ENCODE assay signal across 19 mouse cellular contexts in the genomic region with DNA sequence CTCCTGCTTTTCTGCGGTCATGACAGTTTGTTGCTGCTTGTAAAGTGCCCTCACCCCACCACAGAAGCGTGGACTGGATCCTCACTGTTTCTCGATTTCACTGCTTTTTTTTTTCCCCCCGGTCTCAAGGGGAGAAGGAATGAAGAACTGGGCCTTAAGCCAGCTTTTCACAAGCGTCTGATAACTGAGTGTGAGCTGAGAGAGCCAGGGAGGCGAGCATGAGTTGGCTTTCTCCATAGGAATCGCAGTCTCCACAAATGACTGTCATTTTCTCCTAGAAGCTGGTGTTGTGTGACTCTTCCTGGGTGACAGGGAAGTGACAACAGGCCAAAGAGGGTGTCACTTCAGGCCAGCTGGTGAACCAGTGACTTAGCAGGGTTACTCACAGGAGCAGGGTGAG. TPM values are rescaled to one million over a fixed set of nuclear protein-coding genes. Genes with fewer than 3 reads are reported as not detected.
A peak's percentile ranks its signal among the peaks of the same experiment; 100 is the strongest.
DNase-seq lines count a peak whose midpoint lies in the region; ATAC-seq and TF ChIP-seq lines count a peak whose summit lies in the region.
"Had no signal": no experiment of that assay in that cellular context is flagged by ENCODE, and none has a peak within 500 bp of the region (broad histone marks: within the 10 kb centered on the region; RNA-seq: fewer than 3 reads in every experiment).

No protein-coding gene starts in this region.

- TF ChIP-seq RAD21 in MEL (IDR thresholded peaks at IDR 0.05; ENCODE audit: low read depth, low read length), result no peak

- H3K79me2 ChIP-seq in MEL (ENCODE audit: control insufficient read depth, insufficient read depth, low read length, poor library complexity), result no peaks in the 10 kb centered on the region

- TF ChIP-seq CTCF in MEL (IDR thresholded peaks at IDR 0.05 in 2 of 3, conservative IDR thresholded peaks at IDR 0.05 in 1 of 3; ENCODE audit: control insufficient read depth in 1 of 3, insufficient read depth in 1 of 3, low read depth in 2 of 3, low read length in 3 of 3, poor library complexity in 1 of 3, severe bottlenecking in 1 of 3), result no peak

- H3K27me3 ChIP-seq in lung, embryonic 16.5 days (ENCODE audit: control insufficient read depth, insufficient read depth, low read depth, low read length), result peaks cover 2% of the 10 kb centered on the region; the same call in 1 of the 2 replicates
- H3K27me3 ChIP-seq in MEL (ENCODE audit: control insufficient read depth in 1 of 2, insufficient read depth in 2 of 2, low read length in 2 of 2), result peaks cover 7 to 11% of the 10 kb centered on the region in 2 experiments
- H3K27me3 ChIP-seq in embryonic facial prominence, embryonic 15.5 days, result no peaks in the 10 kb centered on the region
- H3K27me3 ChIP-seq: limb, embryonic 15.5 days; neural tube, embryonic 12.5 days had no signal

- no peak overlapping the region for H3K27ac ChIP-seq in lung, embryonic 16.5 days (ENCODE audit: low read length)
- no peak overlapping the region for H3K27ac ChIP-seq in MEL (ENCODE audit: control insufficient read depth, low read depth, low read length)
- no peak overlapping the region for H3K27ac ChIP-seq in embryonic facial prominence, embryonic 15.5 days (replicated peaks)
- H3K27ac ChIP-seq: hindbrain, embryonic 10.5 days; limb, embryonic 15.5 days; neural tube, embryonic 12.5 days had no signal

- WGBS in lung, embryonic 16.5 days, result 23% methylated on average over 7 of the region's 7 CpGs
- 52% methylated on average over 7 of the region's 7 CpGs for WGBS in embryonic facial prominence, embryonic 15.5 days

- TF ChIP-seq POLR2A in MEL (IDR thresholded peaks at IDR 0.05; ENCODE audit: control insufficient read depth in 1 of 2, insufficient read depth in 1 of 2, low read depth in 1 of 2, low read length in 2 of 2, poor library complexity in 1 of 2), result no peak

- ATAC-seq in lung, embryonic 16.5 days (ENCODE audit: low read depth), result peak; percentile 68
- 0 out of 2 replicates have a peak, but pooled peaks have one; percentile 52 for ATAC-seq in embryonic facial prominence, embryonic 15.5 days (ENCODE audit: insufficient number of reproducible peaks, low FRiP score, low TSS enrichment, low read depth)
- ATAC-seq: intestine, embryonic 16.5 days had no signal

- H3K9me3 ChIP-seq in lung, embryonic 16.5 days (ENCODE audit: control insufficient read depth, low read length), result no peaks in the 10 kb centered on the region
- H3K9me3 ChIP-seq in MEL (replicated peaks; ENCODE audit: insufficient read depth, low read length), result no peaks in the 10 kb centered on the region
- no peaks in the 10 kb centered on the region for H3K9me3 ChIP-seq in embryonic facial prominence, embryonic 15.5 days (replicated peaks)
- H3K9me3 ChIP-seq: hindbrain, embryonic 10.5 days; limb, embryonic 15.5 days; neural tube, embryonic 12.5 days had no signal

- no peak overlapping the region for H3K4me3 ChIP-seq in lung, embryonic 16.5 days (ENCODE audit: low read length)
- H3K4me3 ChIP-seq in MEL (ENCODE audit: control insufficient read depth in 1 of 2, insufficient read depth in 1 of 2, low read depth in 2 of 2, low read length in 2 of 2), result no peak overlapping the region
- H3K4me3 ChIP-seq in embryonic facial prominence, embryonic 15.5 days (replicated peaks), result no peak overlapping the region
- H3K4me3 ChIP-seq: hindbrain, embryonic 10.5 days; limb, embryonic 15.5 days; neural tube, embryonic 12.5 days had no signal

- peaks cover 3% of the 10 kb centered on the region; the same call in 1 of the 2 replicates for H3K4me1 ChIP-seq in lung, embryonic 16.5 days (replicated peaks; ENCODE audit: control insufficient read depth, insufficient read depth, low read length)
- no peaks in the 10 kb centered on the region for H3K4me1 ChIP-seq in MEL (ENCODE audit: control insufficient read depth in 1 of 2, insufficient read depth in 2 of 2, low read length in 2 of 2)
- peaks cover 6% of the 10 kb centered on the region; the same call in 1 of the 2 replicates for H3K4me1 ChIP-seq in embryonic facial prominence, embryonic 15.5 days
- H3K4me1 ChIP-seq: limb, embryonic 15.5 days; neural tube, embryonic 12.5 days had no signal

- DNase-seq in heart, adult 18-20 months, result peak; percentile 19 to 25
- DNase-seq in heart, postnatal 25 days (ENCODE audit: low spot score), result no peak
- no peak for DNase-seq in lung, postnatal 36 days
- DNase-seq in MEL (ENCODE audit: low read depth, low spot score), result peak; percentile 42
- DNase-seq in spleen, postnatal 14 days (ENCODE audit: low spot score in 2 of 2), result no peak
- no peak for DNase-seq in spleen, adult 12 weeks (ENCODE audit: low spot score)
- DNase-seq: adrenal gland, postnatal 10 days; B cell, adult 2 months; cerebellum, adult 9-10 months; gastrocnemius, postnatal 10 days; right cerebral cortex, postnatal 4 days had no signal

- intact Hi-C loops in heart, postnatal 25 days (cut with DNase I), result no loop called here

- H3K9ac ChIP-seq in lung, embryonic 16.5 days (ENCODE audit: low read length), result no peak overlapping the region
- no peak overlapping the region for H3K9ac ChIP-seq in MEL (ENCODE audit: control insufficient read depth, low read depth, low read length, poor library complexity, severe bottlenecking)
- no peak overlapping the region for H3K9ac ChIP-seq in embryonic facial prominence, embryonic 15.5 days
- H3K9ac ChIP-seq: limb, embryonic 15.5 days; neural tube, embryonic 12.5 days had no signal

- TF ChIP-seq EP300 in MEL (IDR thresholded peaks at IDR 0.05; ENCODE audit: low read depth in 1 of 2, low read length in 2 of 2), result no peak

- H3K36me3 ChIP-seq in lung, embryonic 16.5 days (ENCODE audit: control insufficient read depth, insufficient read depth, low read length), result no peaks in the 10 kb centered on the region
- H3K36me3 ChIP-seq in MEL (ENCODE audit: control insufficient read depth in 1 of 2, insufficient read depth in 2 of 2, low read length in 2 of 2), result no peaks in the 10 kb centered on the region
- no peaks in the 10 kb centered on the region for H3K36me3 ChIP-seq in embryonic facial prominence, embryonic 15.5 days
- H3K36me3 ChIP-seq: hindbrain, embryonic 10.5 days; limb, embryonic 15.5 days; neural tube, embryonic 12.5 days had no signal

- H3K4me2 ChIP-seq in lung, embryonic 16.5 days (ENCODE audit: low read depth, low read length), result no peak overlapping the region
- no peak overlapping the region for H3K4me2 ChIP-seq in embryonic facial prominence, embryonic 15.5 days (replicated peaks)
- H3K4me2 ChIP-seq: limb, embryonic 15.5 days; neural tube, embryonic 12.5 days had no signal

TF ChIP-seq in MEL, 35 proteins besides CTCF, POLR2A, EP300 and RAD21:
- TF ChIP-seq ETS1 (IDR thresholded peaks at IDR 0.05; ENCODE audit: low read depth, low read length), result 0 out of 2 replicates have a peak, but pooled peaks have one; percentile 15
- TF ChIP-seq ZNF384 (IDR thresholded peaks at IDR 0.05; ENCODE audit: low read depth, low read length), result peak; percentile 60; the same call in 1 of the 2 replicates
- TF ChIP-seq CHD1 (IDR thresholded peaks at IDR 0.05; ENCODE audit: low read depth, low read length), result no peak
- TF ChIP-seq KAT2A (conservative IDR thresholded peaks at IDR 0.05; ENCODE audit: low read depth, low read length), result no peak
TF ChIP-seq in MEL: peak in this region for 2.

RNA-seq across cellular contexts. Expression of a gene that starts 15.0 kb away (rescaled TPM):
- not detected for total RNA-seq in heart, adult 18-20 months (2021)
- total RNA-seq in heart, postnatal 25 days (2021), result not detected
- polyA plus RNA-seq in lung, embryonic 16.5 days (2015; fragmentation: Nextera tagmentation; extraction: Ambion mirVana), result not detected in 2 replicates
- total RNA-seq in MEL (2012; rRNA removed), result not detected in 2 replicates
- polyA plus RNA-seq in MEL (2012; ENCODE audit: insufficient read depth in 1 of 2, insufficient read length in 2 of 2, low read depth in 1 of 2, low replicate concordance in 2 of 2, missing spikeins in 1 of 2), result not detected
- polyA plus RNA-seq in embryonic facial prominence, embryonic 15.5 days (2015; fragmentation: Nextera tagmentation; extraction: Ambion mirVana), result not detected in 2 replicates
- total RNA-seq: gastrocnemius, postnatal 10 days; layer of hippocampus, adult 8-10 months had no signal
- polyA plus RNA-seq: hindbrain, embryonic 10.5 days; intestine, embryonic 16.5 days; kidney, embryonic 16.5 days; limb, embryonic 15.5 days; neural tube, embryonic 12.5 days had no signal

RNA-seq across cellular contexts. Expression of a gene that starts 21.4 kb away (rescaled TPM):
- total RNA-seq in heart, adult 18-20 months (2021), result not detected
- not detected for total RNA-seq in heart, postnatal 25 days (2021)
- polyA plus RNA-seq in lung, embryonic 16.5 days (2015; fragmentation: Nextera tagmentation; extraction: Ambion mirVana), result 0.23 TPM in 1 of 2 replicates, not detected in the other
- total RNA-seq in MEL (2012; rRNA removed), result not detected in 2 replicates
- polyA plus RNA-seq in MEL (2012; ENCODE audit: insufficient read depth in 1 of 2, insufficient read length in 2 of 2, low read depth in 1 of 2, low replicate concordance in 2 of 2, missing spikeins in 1 of 2), result not detected
- polyA plus RNA-seq in embryonic facial prominence, embryonic 15.5 days (2015; fragmentation: Nextera tagmentation; extraction: Ambion mirVana), result 0.13 and 0.27 TPM in 2 replicates
- total RNA-seq: gastrocnemius, postnatal 10 days had no signal
- polyA plus RNA-seq: hindbrain, embryonic 10.5 days; intestine, embryonic 16.5 days; limb, embryonic 15.5 days had no signal

RNA-seq across cellular contexts. Expression of a gene that starts 23.4 kb away (rescaled TPM):
- total RNA-seq in heart, adult 18-20 months (2021), result 10 to 100 TPM in 1 of 2 experiments, 1 to 10 TPM in 1; 2.6 to 12.8 TPM
- total RNA-seq in heart, postnatal 25 days (2021), result 1 to 10 TPM; 2.9 to 3.2 TPM
- polyA plus RNA-seq in lung, embryonic 16.5 days (2015; fragmentation: Nextera tagmentation; extraction: Ambion mirVana), result 3.0 and 4.6 TPM in 2 replicates
- 17.2 and 22.4 TPM in 2 replicates for total RNA-seq in MEL (2012; rRNA removed)
- 100 to 1,000 TPM in 1 of 2 experiments, not detected in 1; 111 TPM for polyA plus RNA-seq in MEL (2012; ENCODE audit: insufficient read depth in 1 of 2, insufficient read length in 2 of 2, low read depth in 1 of 2, low replicate concordance in 2 of 2, missing spikeins in 1 of 2)
- 4.8 and 4.9 TPM in 2 replicates for polyA plus RNA-seq in embryonic facial prominence, embryonic 15.5 days (2015; fragmentation: Nextera tagmentation; extraction: Ambion mirVana)

RNA-seq across cellular contexts. Expression of a gene that starts 46.7 kb away (rescaled TPM):
- 1 to 10 TPM; 6.4 to 7.7 TPM for total RNA-seq in heart, adult 18-20 months (2021)
- 10 to 100 TPM in 1 of 2 experiments, 1 to 10 TPM in 1; 7.0 to 12.0 TPM for total RNA-seq in heart, postnatal 25 days (2021)
- 134 and 148 TPM in 2 replicates for polyA plus RNA-seq in lung, embryonic 16.5 days (2015; fragmentation: Nextera tagmentation; extraction: Ambion mirVana)
- 0.19 TPM in 1 of 2 replicates, not detected in the other for total RNA-seq in MEL (2012; rRNA removed)
- polyA plus RNA-seq in MEL (2012; ENCODE audit: insufficient read depth in 1 of 2, insufficient read length in 2 of 2, low read depth in 1 of 2, low replicate concordance in 2 of 2, missing spikeins in 1 of 2), result under 1 TPM in 1 of 2 experiments, not detected in 1; 0.38 TPM
- polyA plus RNA-seq in embryonic facial prominence, embryonic 15.5 days (2015; fragmentation: Nextera tagmentation; extraction: Ambion mirVana), result 141 and 148 TPM in 2 replicates

RNA-seq across cellular contexts. Expression of a gene that starts 50.3 kb away (rescaled TPM):
- not detected for total RNA-seq in heart, adult 18-20 months (2021)
- total RNA-seq in heart, postnatal 25 days (2021), result not detected
- 0.84 and 1.6 TPM in 2 replicates for polyA plus RNA-seq in lung, embryonic 16.5 days (2015; fragmentation: Nextera tagmentation; extraction: Ambion mirVana)
- 8.5 and 9.2 TPM in 2 replicates for total RNA-seq in MEL (2012; rRNA removed)
- polyA plus RNA-seq in MEL (2012; ENCODE audit: insufficient read depth in 1 of 2, insufficient read length in 2 of 2, low read depth in 1 of 2, low replicate concordance in 2 of 2, missing spikeins in 1 of 2), result 10 to 100 TPM in 1 of 2 experiments, not detected in 1; 32.0 TPM
- 30.7 and 38.5 TPM in 2 replicates for polyA plus RNA-seq in embryonic facial prominence, embryonic 15.5 days (2015; fragmentation: Nextera tagmentation; extraction: Ambion mirVana)
- total RNA-seq: gastrocnemius, postnatal 10 days had no signal
- polyA plus RNA-seq: kidney, embryonic 16.5 days had no signal

Comparison
In these comparisons a context has a peak if more than half of its experiments do, and no peak if none do; other contexts are left out.
1. DNase-seq: peak in heart, adult 18-20 months (2 of 2) and MEL (single experiment); none in heart, postnatal 25 days (single experiment), lung, postnatal 36 days (single experiment), spleen, postnatal 14 days (0 of 2) and spleen, adult 12 weeks (single experiment).